Mouse (Mus musculus) T-helper 1 cell (primary cell): ENCODE results near the gene Pttg1.

ENCODE experiments used
- in situ Hi-C: fragments of 300-600 bp; cut with MboI, MseI; formaldehyde crosslinking; loops from one replicate; pipeline ENCODE4 v1.15.1; 2025; ENCODE audit warnings: high pct_unique_total_duplicates

The Pttg1 gene

GRCm38 (mm10) chr11:43425824-43426413 lies at the start of gene Pttg1:
Pttg1 (minus strand) TSS chr11:43426251.
- in situ Hi-C loops, result no loop called here

GRCm38 (mm10) chr11:43474225-43474774 lies 48.2 kb upstream of the Pttg1 start, which contains the start of gene C1qtnf2:
C1qtnf2 (plus strand) TSS chr11:43474276.
- in situ Hi-C loops, result no loop called here

GRCm38 (mm10) chr11:43473635-43474224 lies 47.7 kb upstream of the Pttg1 start:
- in situ Hi-C loops, result no loop called here

- in situ Hi-C loops, result no loop called here
Measured at GRCm38 (mm10) chr11:43473115-43473514, 47.1 kb upstream of the Pttg1 start.

- in situ Hi-C loops, result no loop called here
Measured at GRCm38 (mm10) chr11:43470881-43471820, 45.1 kb upstream of the Pttg1 start.

GRCm38 (mm10) chr11:43470118-43470517 lies 44.1 kb upstream of the Pttg1 start:
- in situ Hi-C loops, result no loop called here

GRCm38 (mm10) chr11:43463204-43463603 lies 37.2 kb upstream of the Pttg1 start:
- in situ Hi-C loops, result no loop called here

GRCm38 (mm10) chr11:43452266-43452665 lies 26.2 kb upstream of the Pttg1 start:
- in situ Hi-C loops, result no loop called here

- in situ Hi-C loops, result no loop called here
Measured at GRCm38 (mm10) chr11:43451322-43451721, 25.3 kb upstream of the Pttg1 start.

GRCm38 (mm10) chr11:43449916-43450315 lies 23.9 kb upstream of the Pttg1 start:
- in situ Hi-C loops, result no loop called here

GRCm38 (mm10) chr11:43443183-43443582 lies 17.1 kb upstream of the Pttg1 start:
- in situ Hi-C loops, result no loop called here

- in situ Hi-C loops, result no loop called here
Measured at GRCm38 (mm10) chr11:43441121-43441520, 15.1 kb upstream of the Pttg1 start.

GRCm38 (mm10) chr11:43434024-43434407 lies 8.0 kb upstream of the Pttg1 start:
- in situ Hi-C loops, result no loop called here

GRCm38 (mm10) chr11:43433254-43434023 lies 7.4 kb upstream of the Pttg1 start, which contains the start of gene Slu7:
Slu7 (plus strand) TSS chr11:43433744.
- in situ Hi-C loops, result no loop called here

- in situ Hi-C loops, result no loop called here
Measured at GRCm38 (mm10) chr11:43426414-43426884, 398 bp upstream of the Pttg1 start.

- in situ Hi-C loops, result no loop called here
Measured at GRCm38 (mm10) chr11:43425166-43425709, 813 bp downstream of the Pttg1 start.

GRCm38 (mm10) chr11:43424386-43424785 lies 1.7 kb downstream of the Pttg1 start:
- in situ Hi-C loops, result no loop called here

GRCm38 (mm10) chr11:43417201-43417600 lies 8.8 kb downstream of the Pttg1 start:
- in situ Hi-C loops, result loop anchor here (5.0 kb wide), 1 partner anchor 205 kb away; no protein-coding TSS in a partner anchor

GRCm38 (mm10) chr11:43412771-43413451 lies 13.1 kb downstream of the Pttg1 start:
- in situ Hi-C loops, result loop anchor here (5.0 kb wide), 1 partner anchor 41 kb away; no protein-coding TSS in a partner anchor

- in situ Hi-C loops, result loop anchor here (5.0 kb wide), 1 partner anchor 39 kb away; no protein-coding TSS in a partner anchor
Measured at GRCm38 (mm10) chr11:43411413-43411812, 14.6 kb downstream of the Pttg1 start.
